Mouse (Mus musculus): Measurements from ENCODE around the gene Arhgef39.

DNA sequence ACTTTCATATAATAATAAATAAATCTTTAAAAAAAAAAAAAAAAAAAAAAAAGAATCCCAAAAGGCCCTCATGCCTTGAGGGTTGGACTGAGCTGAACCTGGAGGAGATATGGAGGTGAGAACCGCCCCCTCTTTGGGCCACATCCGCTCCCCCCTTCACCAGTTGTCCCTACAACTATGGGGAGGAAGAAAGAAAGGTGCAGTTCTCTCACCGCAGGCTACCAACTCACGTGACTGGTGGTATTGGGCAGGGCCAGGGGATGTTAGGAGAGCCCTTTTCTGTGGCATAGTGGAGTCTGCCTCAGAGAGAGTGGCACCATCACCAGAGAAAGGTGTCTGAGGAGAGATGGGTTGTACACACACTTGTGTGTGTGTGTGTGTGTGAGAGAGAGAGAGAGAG, 43.0 kb downstream of the Arhgef39 start:
- TF ChIP-seq CTCF (IDR thresholded peaks at IDR 0.05; ENCODE audit: borderline replicate concordance, insufficient read depth, low read depth, low read length) (no peak), POLR2A (IDR thresholded peaks at IDR 0.05; ENCODE audit: borderline replicate concordance, insufficient read depth, low read length) (no peak)

All from cerebellum, adult 2 months (tissue).